Mouse (Mus musculus): ENCODE data around the gene Disp2.

GRCm38 (mm10) chr2:118841774-118842173, 62.3 kb downstream of the Disp2 start:
- TF ChIP-seq POLR2A (IDR thresholded peaks at IDR 0.05; ENCODE audit: control insufficient read depth, extremely low read depth, insufficient read depth, low read length, poor library complexity) (no peak), CTCF (IDR thresholded peaks at IDR 0.05; ENCODE audit: borderline replicate concordance, control insufficient read depth, extremely low read depth, insufficient read depth, low read length, poor library complexity) (no peak)
